Mouse (Mus musculus) kidney, adult 2 months (tissue): ENCODE measurements around the gene Itih4.

Experiments
- CTCF ChIP-seq: fragments of 200-500 bp; conservative IDR thresholded peaks from 2 replicates; pipeline ENCODE4 v1.5.1; 2011; ENCODE audit warnings: low read depth, mild to moderate bottlenecking, control low read depth, low read length, moderate library complexity, mixed read lengths; ENCODE audit not compliant: insufficient read depth, insufficient read length
- POLR2A ChIP-seq: fragments of 200-500 bp; IDR thresholded peaks from one replicate; pipeline ENCODE4 v1.6.1; 2011; ENCODE audit warnings: low read depth, low read length, control low read depth

DNA sequence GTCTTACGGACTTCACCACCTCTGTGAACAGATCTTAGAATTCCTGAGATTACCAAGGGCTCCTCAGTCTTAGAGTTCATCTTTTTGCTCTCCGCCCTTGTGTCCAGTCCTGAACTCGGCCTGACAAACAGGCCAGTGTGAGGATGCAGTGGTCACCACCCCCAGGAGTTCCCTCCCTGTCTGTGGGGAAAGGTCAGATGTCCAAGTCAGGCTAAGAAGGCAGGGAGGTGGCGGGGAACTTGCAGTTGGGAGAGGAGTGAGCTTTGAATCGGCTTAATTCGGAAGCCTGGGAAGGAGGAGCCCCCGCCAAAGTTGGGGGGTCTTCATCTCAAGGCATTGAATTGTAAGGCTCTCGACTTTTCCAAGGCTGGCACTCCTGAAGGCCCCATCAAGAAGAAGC lies 6.0 kb upstream of the Itih4 start:
- TF ChIP-seq POLR2A: no peak
- no peak for TF ChIP-seq CTCF
